Mouse (Mus musculus): ENCODE results near the gene Cd300c.
"Not testable (repeated sequence)": the region's sequence is repeated elsewhere in the genome, so short reads cannot be mapped to it uniquely, and the experiment has no call there.

The Cd300c gene

GRCm38 (mm10) chr11:114968752-114969207, at the start of gene Cd300c:
Gene Cd300c, minus strand, starts transcription at chr11:114969157.
- no peak for DNase-seq

GRCm38 (mm10) chr11:115016093-115016492, 47.1 kb upstream of the Cd300c start, which contains the start of gene Cd300ld2:
Gene Cd300ld2, minus strand, starts transcription at chr11:115016193.
- DNase-seq, result not testable (repeated sequence)

GRCm38 (mm10) chr11:115004070-115004469, 35.1 kb upstream of the Cd300c start:
- no peak for DNase-seq

GRCm38 (mm10) chr11:115001474-115002040, 32.6 kb upstream of the Cd300c start, which contains the start of gene Cd300c2:
Gene Cd300c2, minus strand, starts transcription at chr11:115001880.
- DNase-seq, result no peak

- no peak for DNase-seq
These were observed 20.8 kb upstream of the Cd300c start, which contains the start of gene Cd300ld for GRCm38 (mm10) chr11:114989793-114990192. Gene Cd300ld, minus strand, starts transcription at chr11:114989922.

GRCm38 (mm10) chr11:114981866-114982265, 12.9 kb upstream of the Cd300c start:
- DNase-seq, result no peak

GRCm38 (mm10) chr11:114972726-114973125, 3.8 kb upstream of the Cd300c start:
- no peak for DNase-seq

GRCm38 (mm10) chr11:114965182-114965828, 3.7 kb downstream of the Cd300c start:
- DNase-seq, result no peak

- no peak for DNase-seq
These were observed 8.6 kb downstream of the Cd300c start for GRCm38 (mm10) chr11:114960369-114960768.

- DNase-seq, result no peak
These were observed 34.8 kb downstream of the Cd300c start, which contains the start of gene Cd300lb for GRCm38 (mm10) chr11:114934144-114934543. Gene Cd300lb, minus strand, starts transcription at chr11:114934386.

GRCm38 (mm10) chr11:114933591-114933990, 35.4 kb downstream of the Cd300c start:
- DNase-seq, result no peak

GRCm38 (mm10) chr11:114931041-114931440, 37.9 kb downstream of the Cd300c start:
- DNase-seq, result no peak

- DNase-seq, result no peak
These were observed 39.4 kb downstream of the Cd300c start for GRCm38 (mm10) chr11:114929581-114929980.

- no peak for DNase-seq
These were observed 45.0 kb downstream of the Cd300c start for GRCm38 (mm10) chr11:114923961-114924360.

GRCm38 (mm10) chr11:114922439-114922838, 46.5 kb downstream of the Cd300c start:
- DNase-seq, result no peak

- no peak for DNase-seq
These were observed 51.8 kb downstream of the Cd300c start for GRCm38 (mm10) chr11:114917120-114917519.

- DNase-seq, result no peak
These were observed 54.0 kb downstream of the Cd300c start for GRCm38 (mm10) chr11:114914978-114915377.

GRCm38 (mm10) chr11:114912847-114913246, 56.1 kb downstream of the Cd300c start:
- DNase-seq, result peak; percentile 81

- not testable (repeated sequence) for DNase-seq
These were observed 59.4 kb downstream of the Cd300c start for GRCm38 (mm10) chr11:114909538-114909937.

- no peak for DNase-seq
These were observed 60.9 kb downstream of the Cd300c start for GRCm38 (mm10) chr11:114908086-114908485.

GRCm38 (mm10) chr11:114907567-114907966, 61.4 kb downstream of the Cd300c start:
- DNase-seq, result no peak
